Mouse (Mus musculus): Measurements from ENCODE around the gene Prcp.
A peak's percentile ranks its signal among the peaks of the same experiment; 100 is the strongest.

The Prcp gene

GRCm38 (mm10) chr7:92980741-92981140 is 106.5 kb downstream of the Prcp start:
- no peak for DNase-seq

- DNase-seq: peak in 1 of 2 experiments; percentile 41
Measured at GRCm38 (mm10) chr7:92981864-92982263, 107.6 kb downstream of the Prcp start.

Data from kidney, postnatal 25 days (tissue).